Mouse (Mus musculus) neural tube, embryonic 13.5 days (tissue): Measurements from ENCODE around the gene Rpa1. TPM values are rescaled to one million over a fixed set of nuclear protein-coding genes. Genes with fewer than 3 reads are reported as not detected.
A peak's percentile ranks its signal among the peaks of the same experiment; 100 is the strongest.
"Not testable (repeated sequence)": the region's sequence is repeated elsewhere in the genome, so short reads cannot be mapped to it uniquely, and the experiment has no call there.

Source experiments
- ATAC-seq: fragments of 200-750 bp; cut with Nextera tagmentation; 2 replicates; pipeline ENCODE4 v1.8.0; 2017; ENCODE audit warnings: low read depth, mild to moderate bottlenecking, moderate TSS enrichment, moderate library complexity
- H3K27ac ChIP-seq: fragments of 300-500 bp; sonication (generic); replicated peaks from 2 replicates; pipeline ENCODE4 v1.5.1; 2015; ENCODE audit warnings: moderate library complexity, mild to moderate bottlenecking, inconsistent platforms
- H3K27me3 ChIP-seq: fragments of 300-500 bp; sonication (generic); 2 replicates; pipeline ENCODE4 v1.6.1; 2015; ENCODE audit warnings: mild to moderate bottlenecking, inconsistent platforms
- H3K36me3 ChIP-seq: fragments of 300-500 bp; sonication (generic); 2 replicates; pipeline ENCODE4 v1.6.1; 2015; ENCODE audit warnings: mild to moderate bottlenecking, inconsistent platforms
- H3K4me1 ChIP-seq: fragments of 300-500 bp; sonication (generic); replicated peaks from 2 replicates; pipeline ENCODE4 v1.6.1; 2015; ENCODE audit warnings: inconsistent platforms
- H3K4me2 ChIP-seq: fragments of 300-500 bp; sonication (generic); 2 replicates; pipeline ENCODE4 v1.6.1; 2015; ENCODE audit warnings: inconsistent platforms, mild to moderate bottlenecking, moderate library complexity
- H3K4me3 ChIP-seq: fragments of 300-500 bp; sonication (generic); 2 replicates; pipeline ENCODE4 v1.5.1; 2015; ENCODE audit warnings: mild to moderate bottlenecking, inconsistent platforms
- H3K9ac ChIP-seq: fragments of 300-500 bp; sonication (generic); 2 replicates; pipeline ENCODE4 v1.6.1; 2015; ENCODE audit warnings: moderate library complexity, mild to moderate bottlenecking, inconsistent platforms
- H3K9me3 ChIP-seq: fragments of 300-500 bp; sonication (generic); 2 replicates; pipeline ENCODE4 v1.6.1; 2016; ENCODE audit warnings: inconsistent platforms
- WGBS: fragments of 180-500 bp; shearing (Covaris S2); methylation state at CpG from one replicate; pipeline ENCODE4 v1.1.7; 2015; 5-methylcytosine and 5-hydroxymethylcytosine counted together
- polyA plus RNA-seq: library from polyadenylated mRNA; unstranded; fragments of >200 nt; fragmentation: Nextera tagmentation; extraction: Ambion mirVana; gene quantifications from 2 replicates; pipeline ENCODE4 v1.2.1, GENCODE M21; 2015

The Rpa1 gene
- polyA plus RNA-seq = 50.5 and 51.1 TPM in 2 replicates

- H3K9me3 ChIP-seq = no peaks in the 10 kb centered on the region
- H3K4me1 ChIP-seq = peaks cover 22% of the 10 kb centered on the region
- H3K4me2 ChIP-seq = peak within 1 kb of the TSS; percentile 92
- ATAC-seq = peak; percentile 100
- H3K4me3 ChIP-seq = peak within 1 kb of the TSS; percentile 80
- peak within 1 kb of the TSS; percentile 83 for H3K9ac ChIP-seq
- no peaks in the 10 kb centered on the region for H3K27me3 ChIP-seq
- no peaks in the 10 kb centered on the region for H3K36me3 ChIP-seq
- peak within 1 kb of the TSS; percentile 63 for H3K27ac ChIP-seq
- WGBS = under 1% methylated on average over 56 of the region's 56 CpGs
Measured at GRCm38 (mm10) chr11:75348199-75348889, at the start of gene Rpa1, which contains the start of gene Smyd4. Gene Rpa1 (minus strand): TSS chr11:75348324. Gene Smyd4 (plus strand): TSS chr11:75348433.

DNA sequence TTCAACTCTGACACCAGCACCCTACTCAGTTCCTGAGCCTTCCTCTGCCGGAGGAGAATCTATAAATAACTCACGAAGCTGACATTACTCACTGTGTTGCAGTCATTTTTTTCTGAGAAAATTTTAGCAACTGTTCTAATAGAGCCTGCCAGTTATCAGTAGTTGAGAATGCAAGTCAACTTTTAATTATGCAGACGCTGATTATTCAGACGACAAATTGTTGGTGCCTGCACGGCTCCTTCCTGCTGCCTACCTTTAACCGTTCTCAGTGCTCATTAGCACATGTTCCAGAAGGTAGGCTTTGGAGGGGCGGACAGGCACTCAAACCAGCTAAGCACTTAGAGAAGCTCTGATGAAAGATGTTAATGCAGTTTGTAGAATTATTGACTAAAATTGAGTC lies 49.3 kb upstream of the Rpa1 start:
- Histone ChIP-seq H3K4me1 (peaks cover 2% of the 10 kb centered on the region), H3K27me3 (no peaks in the 10 kb centered on the region), H3K27ac (no peak overlapping the region), H3K4me3 (no peak overlapping the region), H3K4me2 (no peak overlapping the region), H3K9ac (no peak overlapping the region), H3K9me3 (no peaks in the 10 kb centered on the region), H3K36me3 (no peaks in the 10 kb centered on the region)
- ATAC-seq = no peak
- WGBS = 82% methylated on average over 7 of the region's 7 CpGs

DNA sequence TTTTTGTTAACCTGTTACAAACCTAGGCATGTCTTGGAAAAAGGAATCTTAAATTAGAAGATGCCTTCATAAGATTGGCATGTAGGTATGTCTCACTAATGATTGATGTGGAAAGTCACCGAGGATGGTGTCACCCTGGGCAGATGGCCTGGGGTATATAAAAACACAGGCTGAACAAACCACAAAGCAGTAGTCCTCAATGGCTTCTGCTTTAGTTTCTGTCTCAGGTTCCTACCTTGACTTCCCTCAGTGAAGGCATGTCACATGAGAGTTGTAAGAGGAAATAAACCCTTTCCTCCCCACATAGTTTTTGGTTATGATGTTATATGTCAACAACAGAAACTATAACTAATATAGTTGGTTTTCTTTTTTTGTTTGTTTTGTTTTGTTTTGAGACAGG lies 47.5 kb upstream of the Rpa1 start:
- WGBS = 78% methylated on average over 1 of the region's 1 CpGs

DNA sequence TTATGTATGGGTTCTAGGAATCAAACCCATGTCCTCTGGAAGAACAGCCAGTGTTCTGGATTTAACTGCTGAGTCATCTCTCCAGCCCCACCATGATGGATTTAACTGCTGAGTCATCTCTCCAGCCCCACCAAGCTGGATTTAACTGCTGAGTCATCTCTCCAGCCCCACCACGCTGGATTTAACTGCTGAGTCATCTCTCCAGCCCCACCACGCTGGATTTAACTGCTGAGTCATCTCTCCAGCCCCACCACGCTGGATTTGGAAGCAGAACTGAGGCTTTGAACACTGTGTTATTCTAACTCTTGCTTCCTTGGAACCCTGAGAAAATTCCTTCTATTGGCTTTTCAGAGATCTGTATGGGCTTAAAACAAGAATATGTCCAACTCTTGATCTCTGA lies 35.4 kb upstream of the Rpa1 start:
- not testable (repeated sequence) for H3K4me3 ChIP-seq, H3K27ac ChIP-seq, H3K9ac ChIP-seq, H3K4me2 ChIP-seq, H3K9me3 ChIP-seq, H3K36me3 ChIP-seq, ATAC-seq, H3K27me3 ChIP-seq, H3K4me1 ChIP-seq
- 60% methylated on average over 3 of the region's 3 CpGs for WGBS

More for the DNA sequence above, 47.5 kb upstream of the Rpa1 start:
- no peaks in the 10 kb centered on the region for H3K36me3 ChIP-seq
- ATAC-seq = no peak
- H3K27ac ChIP-seq = no peak overlapping the region
- no peak overlapping the region for H3K4me2 ChIP-seq
- no peaks in the 10 kb centered on the region for H3K9me3 ChIP-seq
- no peak overlapping the region for H3K4me3 ChIP-seq
- no peaks in the 10 kb centered on the region for H3K27me3 ChIP-seq
- no peaks in the 10 kb centered on the region for H3K4me1 ChIP-seq
- no peak overlapping the region for H3K9ac ChIP-seq

DNA sequence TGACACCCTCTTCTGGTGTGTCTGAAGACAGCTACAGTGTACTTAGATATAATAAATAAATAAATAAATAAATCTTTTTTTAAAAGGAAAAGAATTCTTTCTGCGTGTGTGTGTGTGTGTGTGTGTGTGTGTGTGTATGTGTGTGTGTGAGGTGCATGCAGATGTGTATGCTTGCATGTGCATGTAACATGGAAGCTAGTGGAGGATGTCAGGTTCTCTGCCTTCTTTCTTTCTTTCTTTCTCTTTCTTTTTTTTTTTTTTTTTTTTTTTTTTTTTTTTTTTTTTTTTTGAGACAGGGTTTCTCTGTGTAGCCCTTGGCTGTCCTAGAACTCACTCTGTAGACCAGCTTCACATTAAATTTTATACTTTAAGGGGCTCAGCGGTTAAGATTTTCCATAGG lies 30.7 kb upstream of the Rpa1 start:
- 82% methylated on average over 2 of the region's 2 CpGs for WGBS
- H3K4me3 ChIP-seq, H3K27ac ChIP-seq, H3K36me3 ChIP-seq, H3K9ac ChIP-seq, H3K4me2 ChIP-seq, H3K4me1 ChIP-seq, H3K9me3 ChIP-seq, H3K27me3 ChIP-seq, ATAC-seq: not testable (repeated sequence)

DNA sequence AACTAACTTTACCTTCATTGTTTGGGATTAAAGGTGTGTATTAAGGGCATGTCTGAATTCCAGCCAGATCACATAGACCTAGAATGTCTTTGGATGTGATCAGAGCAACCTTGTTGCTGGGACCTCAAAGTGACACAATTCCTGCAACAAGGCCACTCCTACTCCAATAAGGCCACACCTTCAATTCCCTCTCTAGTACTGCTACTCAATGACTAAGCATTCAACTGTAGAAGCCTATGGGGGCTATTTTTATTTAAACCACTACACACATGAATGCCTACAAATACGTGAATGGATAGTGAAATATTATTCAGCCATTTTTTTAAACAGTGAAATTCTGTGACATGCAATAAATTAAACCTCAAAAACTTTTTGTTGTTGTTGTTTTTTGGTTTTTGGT lies 29.0 kb upstream of the Rpa1 start:
- Histone ChIP-seq H3K36me3 (no peaks in the 10 kb centered on the region), H3K4me3 (no peak overlapping the region), H3K9ac (no peak overlapping the region), H3K27me3 (no peaks in the 10 kb centered on the region), H3K27ac (no peak overlapping the region), H3K4me2 (no peak overlapping the region), H3K9me3 (no peaks in the 10 kb centered on the region), H3K4me1 (no peaks in the 10 kb centered on the region)
- WGBS = 91% methylated on average over 1 of the region's 1 CpGs
- no peak for ATAC-seq

GRCm38 (mm10) chr11:75355475-75355874 lies 7.4 kb upstream of the Rpa1 start:
- no peak overlapping the region for H3K4me2 ChIP-seq
- no peaks in the 10 kb centered on the region for H3K4me1 ChIP-seq
- peaks cover 4% of the 10 kb centered on the region; the same call in 1 of the 2 replicates for H3K36me3 ChIP-seq
- H3K27me3 ChIP-seq = no peaks in the 10 kb centered on the region
- ATAC-seq = no peak
- no peak overlapping the region for H3K27ac ChIP-seq
- no peak overlapping the region for H3K4me3 ChIP-seq
- H3K9ac ChIP-seq = no peak overlapping the region
- no peaks in the 10 kb centered on the region for H3K9me3 ChIP-seq
- 79% methylated on average over 1 of the region's 1 CpGs for WGBS

DNA sequence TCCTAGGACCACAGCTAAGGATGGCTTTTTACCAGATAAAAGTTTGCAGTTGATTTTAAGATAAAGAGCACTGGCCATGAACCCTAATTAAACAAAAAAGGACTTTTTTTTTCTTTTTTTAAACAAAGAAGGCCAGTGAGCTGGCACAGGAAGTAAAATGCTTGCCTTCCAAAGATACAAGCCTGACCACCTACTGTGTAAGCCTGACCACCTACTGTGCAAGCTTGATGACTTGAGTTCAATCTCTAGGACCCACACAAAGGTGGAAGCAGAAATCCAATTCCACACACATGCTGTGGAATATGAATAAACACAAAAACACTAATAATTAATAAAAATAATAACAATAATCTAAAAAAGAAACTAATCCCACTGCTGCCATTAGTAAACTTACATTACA lies 3.1 kb upstream of the Rpa1 start:
- no peaks in the 10 kb centered on the region for H3K9me3 ChIP-seq
- H3K4me3 ChIP-seq = no peak overlapping the region
- H3K27ac ChIP-seq = no peak overlapping the region
- peaks cover 4% of the 10 kb centered on the region; the same call in 1 of the 2 replicates for H3K36me3 ChIP-seq
- no peak for ATAC-seq
- peaks cover 21% of the 10 kb centered on the region for H3K4me1 ChIP-seq
- no peak overlapping the region for H3K9ac ChIP-seq
- H3K27me3 ChIP-seq = no peaks in the 10 kb centered on the region
- H3K4me2 ChIP-seq = no peak overlapping the region

- no peak for ATAC-seq
- H3K9me3 ChIP-seq = no peaks in the 10 kb centered on the region
- peak overlapping the region; percentile 80 for H3K4me3 ChIP-seq
- WGBS = 55% methylated on average over 10 of the region's 10 CpGs
- H3K9ac ChIP-seq = peak overlapping the region; percentile 81
- H3K4me2 ChIP-seq = peak overlapping the region; percentile 92
- H3K4me1 ChIP-seq = peaks cover 22% of the 10 kb centered on the region
- no peaks in the 10 kb centered on the region for H3K36me3 ChIP-seq
- H3K27me3 ChIP-seq = no peaks in the 10 kb centered on the region
- H3K27ac ChIP-seq = peak overlapping the region; percentile 63; the same call in 1 of the 2 replicates
Measured at GRCm38 (mm10) chr11:75348890-75349261, 752 bp upstream of the Rpa1 start.

DNA sequence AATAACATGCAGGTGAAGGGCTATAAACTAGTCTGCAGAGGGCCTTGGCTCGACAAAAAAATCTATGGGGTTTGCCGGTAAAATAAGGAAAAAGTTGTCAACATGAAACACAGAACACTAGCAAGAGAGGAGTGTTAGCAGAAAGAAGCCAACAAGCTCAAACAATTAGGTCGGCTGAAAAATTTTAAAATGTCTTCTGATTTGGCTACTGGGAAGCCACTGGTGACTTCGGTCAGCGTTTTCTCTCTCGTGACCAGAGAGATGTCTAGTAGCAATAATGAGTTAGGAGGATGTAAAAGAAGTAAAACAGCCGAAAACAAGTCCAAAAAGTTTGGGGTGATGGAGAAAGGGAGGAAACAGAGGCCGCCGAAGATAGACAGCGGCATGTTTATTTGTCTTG lies 528 bp downstream of the Rpa1 start:
- no peak for ATAC-seq
- Histone ChIP-seq H3K9me3 (no peaks in the 10 kb centered on the region), H3K4me3 (peak overlapping the region; percentile 80), H3K36me3 (no peaks in the 10 kb centered on the region), H3K9ac (peak overlapping the region; percentile 83), H3K27me3 (no peaks in the 10 kb centered on the region), H3K4me1 (peaks cover 22% of the 10 kb centered on the region), H3K27ac (peak overlapping the region; percentile 46; the same call in 1 of the 2 replicates), H3K4me2 (peak overlapping the region; percentile 92)
- under 1% methylated on average over 10 of the region's 10 CpGs for WGBS

GRCm38 (mm10) chr11:75347188-75347585 lies 937 bp downstream of the Rpa1 start:
- Histone ChIP-seq H3K36me3 (no peaks in the 10 kb centered on the region), H3K4me1 (peaks cover 22% of the 10 kb centered on the region), H3K4me3 (peak overlapping the region; percentile 80), H3K9ac (peak overlapping the region; percentile 83), H3K9me3 (no peaks in the 10 kb centered on the region), H3K27ac (no peak overlapping the region), H3K27me3 (no peaks in the 10 kb centered on the region), H3K4me2 (peak overlapping the region; percentile 92)
- ATAC-seq = no peak
- 53% methylated on average over 10 of the region's 10 CpGs for WGBS

- no peak for ATAC-seq
- no peaks in the 10 kb centered on the region for H3K27me3 ChIP-seq
- no peaks in the 10 kb centered on the region for H3K9me3 ChIP-seq
- no peak overlapping the region for H3K4me3 ChIP-seq
- no peak overlapping the region for H3K9ac ChIP-seq
- no peak overlapping the region for H3K27ac ChIP-seq
- peaks cover 22% of the 10 kb centered on the region for H3K4me1 ChIP-seq
- no peaks in the 10 kb centered on the region for H3K36me3 ChIP-seq
- WGBS = 53% methylated on average over 4 of the region's 4 CpGs
- peak overlapping the region; percentile 92; the same call in 1 of the 2 replicates for H3K4me2 ChIP-seq
Measured at GRCm38 (mm10) chr11:75346556-75347187, 1.5 kb downstream of the Rpa1 start.
